Mouse (Mus musculus) kidney, postnatal 4 days (tissue): Measurements from ENCODE around the gene Tmc1.

Experiments
- DNase-seq, 2 experiments: peaks; one replicate each; pipeline ENCODE4 v3.0.0; 2021; ENCODE audit warnings: mixed read lengths in 2 of 2

Gene Tmc1

DNA sequence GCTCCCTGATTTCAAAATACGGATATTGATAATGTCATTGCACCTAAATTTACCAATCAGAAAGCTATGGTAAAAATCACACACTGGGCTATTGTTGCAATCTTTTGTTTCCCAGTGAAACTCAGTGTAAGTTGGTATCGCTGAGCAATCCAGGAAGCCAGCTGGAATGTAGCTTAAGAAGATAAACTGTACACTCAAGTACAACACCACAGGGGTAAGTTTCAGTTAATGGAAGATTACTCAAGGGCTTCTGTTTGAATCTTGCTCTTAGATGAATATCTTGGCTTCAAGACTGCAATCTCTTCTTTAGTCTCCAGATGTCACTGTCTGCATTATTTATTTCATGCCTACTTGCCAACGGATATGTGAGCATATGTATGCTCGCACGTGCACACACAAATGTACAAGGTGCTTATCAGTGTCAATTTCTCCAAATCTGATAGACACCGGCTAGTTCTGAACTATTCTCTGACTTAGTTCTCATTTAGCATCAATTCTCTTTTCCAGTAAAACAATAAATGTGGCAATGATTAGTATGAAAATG lies 156.4 kb downstream of the Tmc1 start:
- DNase-seq = no peak

DNA sequence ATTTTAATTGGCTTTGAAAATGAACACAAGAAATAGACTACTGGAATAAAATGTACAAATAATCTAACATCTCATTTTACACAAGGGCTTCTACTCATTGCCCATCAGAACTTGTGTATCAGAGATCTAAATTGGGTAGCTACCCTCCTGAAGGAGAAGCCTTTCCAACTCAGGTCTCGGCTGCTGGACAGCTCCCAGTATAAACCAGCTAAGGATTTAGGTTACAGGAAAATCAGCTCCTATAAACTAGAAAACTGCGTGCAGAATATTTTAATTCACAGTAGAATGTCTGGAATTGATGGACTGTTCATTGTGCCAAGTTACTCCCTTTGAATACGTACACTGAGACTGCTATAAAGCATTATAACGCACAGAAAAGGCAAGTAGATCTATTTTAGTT lies 158.0 kb downstream of the Tmc1 start:
- peak; percentile 27 to 32 for DNase-seq

DNA sequence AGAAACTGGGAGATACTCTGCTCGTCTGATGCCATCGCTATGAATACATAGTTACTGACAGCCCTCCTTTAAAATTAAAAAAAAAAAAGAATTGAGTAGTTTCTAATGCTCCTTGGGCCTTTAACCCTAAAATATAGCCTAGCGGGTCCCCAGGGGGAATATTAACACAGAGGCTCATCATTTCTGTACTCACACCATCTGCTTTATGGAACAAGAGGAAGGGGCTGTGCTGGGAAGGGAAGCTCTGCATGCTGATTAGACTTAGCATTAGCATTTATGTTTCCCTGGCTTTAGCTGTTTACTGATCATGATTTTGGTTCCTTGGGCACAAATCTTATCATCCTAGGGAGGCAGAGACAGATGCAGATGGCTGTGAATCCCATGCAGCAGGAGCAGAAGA lies 159.0 kb downstream of the Tmc1 start:
- no peak for DNase-seq

DNA sequence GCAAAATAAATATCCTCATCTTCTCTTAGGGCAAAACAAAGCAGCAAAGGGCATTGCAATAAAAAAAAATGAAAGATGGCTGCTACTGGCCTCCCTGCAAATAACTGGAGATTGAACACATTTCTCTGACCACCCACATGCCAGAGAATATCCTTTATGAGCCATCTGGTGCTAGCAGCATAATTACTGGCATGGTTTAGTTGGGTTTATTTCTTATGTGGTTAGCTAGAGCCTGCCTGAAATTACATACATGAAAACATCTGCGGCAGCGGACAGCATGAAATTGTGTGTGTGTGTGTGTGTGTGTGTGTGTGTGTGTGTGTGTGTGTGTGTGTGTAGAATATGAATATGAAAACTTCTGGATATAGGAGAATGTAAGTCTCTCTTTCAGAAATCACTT lies 161.2 kb downstream of the Tmc1 start:
- DNase-seq = no peak

- DNase-seq = no peak
Observed at GRCm38 (mm10) chr19:20787289-20787688, 166.7 kb downstream of the Tmc1 start.

DNA sequence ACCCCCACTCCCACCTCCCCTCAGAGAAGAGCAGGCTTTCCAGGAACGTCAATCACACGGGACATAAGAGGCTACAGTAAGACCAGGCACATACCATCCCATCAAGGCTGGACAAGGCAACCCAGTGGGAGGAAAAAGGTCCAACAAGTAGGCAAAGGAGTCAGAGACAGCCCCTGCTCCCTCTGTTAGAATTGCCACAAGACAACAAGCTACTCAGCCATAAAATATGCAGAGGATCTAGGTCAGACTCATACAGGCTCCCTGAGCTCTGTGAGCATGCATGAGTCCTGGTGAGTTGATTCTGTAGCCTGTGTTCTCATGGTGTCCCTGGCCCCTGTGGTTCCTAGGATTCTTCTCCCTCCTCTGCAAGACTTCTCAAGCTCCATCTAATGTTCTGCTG lies 178.3 kb downstream of the Tmc1 start:
- DNase-seq = no peak

GRCm38 (mm10) chr19:20773941-20774340 lies 180.1 kb downstream of the Tmc1 start:
- DNase-seq = no peak

GRCm38 (mm10) chr19:20764214-20764613 lies 189.8 kb downstream of the Tmc1 start:
- peak; percentile 7 to 29 for DNase-seq

DNA sequence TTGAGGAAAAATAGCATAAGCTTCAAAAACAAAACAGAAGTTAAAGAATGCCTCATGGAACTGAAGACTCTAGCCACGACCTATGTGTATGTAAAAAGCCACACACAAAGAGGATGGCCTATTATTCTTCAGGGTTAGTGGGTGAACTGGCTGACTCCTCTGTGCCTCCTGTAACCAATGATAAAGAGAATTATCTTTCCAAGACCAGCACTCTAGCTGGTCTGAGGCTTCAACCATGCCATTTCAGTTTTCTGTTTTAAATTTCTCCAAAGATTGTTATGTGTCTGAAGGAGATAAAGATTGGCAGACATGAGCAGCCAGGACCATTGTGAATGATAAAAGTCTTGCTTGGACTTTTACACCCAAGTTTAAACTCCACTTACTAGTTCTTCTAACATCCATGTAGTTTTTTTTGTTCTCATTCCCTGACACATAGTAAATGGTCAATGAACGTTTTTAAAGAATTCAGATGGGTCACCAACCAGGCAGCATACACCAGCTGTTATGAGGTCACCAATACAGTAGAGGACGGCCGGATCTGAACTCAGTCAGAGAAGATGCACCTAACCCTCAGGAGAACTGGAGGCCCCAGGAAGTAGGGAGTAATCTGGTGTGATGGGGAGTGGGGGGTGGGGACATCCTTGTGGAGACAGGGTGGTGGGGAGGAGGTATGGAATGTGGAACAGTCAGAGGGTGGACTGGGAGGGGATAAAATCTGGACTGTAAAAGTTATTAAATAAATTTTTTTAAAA lies 192.2 kb downstream of the Tmc1 start:
- DNase-seq = no peak

DNA sequence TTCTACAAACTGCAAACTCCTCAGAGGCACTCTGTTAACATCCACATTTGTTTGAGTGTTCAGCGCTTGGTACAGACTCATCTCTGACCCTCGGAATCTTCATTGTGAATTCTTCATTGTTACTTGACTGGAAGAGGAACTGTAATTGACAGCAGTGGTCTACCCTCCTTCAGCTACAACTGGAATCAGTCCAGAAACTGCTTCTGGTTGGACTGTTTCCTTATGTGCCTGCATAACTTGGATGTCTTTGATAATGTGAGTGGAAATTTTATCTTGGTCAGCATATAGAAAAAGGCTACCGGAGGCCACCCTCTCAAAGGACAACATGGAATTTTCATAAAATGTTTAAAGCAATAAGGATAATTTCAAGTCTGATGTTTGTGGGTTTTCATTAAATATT lies 192.9 kb downstream of the Tmc1 start:
- no peak for DNase-seq

GRCm38 (mm10) chr19:20744630-20745029 lies 209.4 kb downstream of the Tmc1 start:
- DNase-seq = no peak
